Mouse (Mus musculus): ENCODE measurements around the gene Pnpt1. TPM values are rescaled to one million over a fixed set of nuclear protein-coding genes. Genes with fewer than 3 reads are reported as not detected.

Gene Pnpt1
- polyA plus RNA-seq (2012), result 164 and 171 TPM in 2 replicates

GRCm38 (mm10) chr11:29130385-29131355, at the start of gene Pnpt1:
TSS of gene Pnpt1 (plus strand) at chr11:29130744.

GRCm38 (mm10) chr11:29172563-29173124, 42.1 kb downstream of the Pnpt1 start, which contains the start of gene Ppp4r3b:
TSS of gene Ppp4r3b (plus strand) at chr11:29172890.

Other genes with a start within 250 kb of the Pnpt1 start
- gene Ppp4r3b, start 42.1 kb downstream of the Pnpt1 start, polyA plus RNA-seq (2012), result 27.1 and 35.4 TPM in 2 replicates
- 26.7 and 28.8 TPM in 2 replicates for gene Cfap36, start 116.7 kb downstream of the Pnpt1 start, polyA plus RNA-seq (2012)
- gene Ccdc88a, start 242.9 kb downstream of the Pnpt1 start, polyA plus RNA-seq (2012), result 9.7 and 10.4 TPM in 2 replicates